Mouse (Mus musculus): Measurements from ENCODE around the gene Izumo4. TPM values are rescaled to one million over a fixed set of nuclear protein-coding genes. Genes with fewer than 3 reads are reported as not detected.

The Izumo4 gene
- polyA plus RNA-seq, 1 experiment from 2014 or later: 24.9 TPM

DNA sequence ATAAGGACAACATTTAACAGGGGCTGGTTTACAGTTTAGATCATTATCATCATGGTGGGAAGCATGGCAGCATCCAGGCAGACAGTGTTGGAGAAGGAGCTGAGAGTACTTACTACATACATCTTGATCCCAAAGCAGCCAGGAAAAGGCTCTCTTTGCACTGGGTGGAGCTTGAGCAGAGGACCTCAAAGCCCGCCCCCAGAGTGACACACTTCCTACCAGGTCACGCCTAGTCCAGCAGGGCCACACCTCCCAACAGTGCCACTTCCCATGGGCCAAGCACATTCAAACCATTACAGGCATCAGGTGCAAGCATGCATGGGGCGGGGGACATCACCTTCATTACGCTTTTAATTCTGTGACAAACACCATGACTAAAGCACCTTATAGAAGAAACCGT lies 42.3 kb downstream of the Izumo4 start:
- Histone ChIP-seq H3K36me3 (no peaks in the 10 kb centered on the region), H3K27ac (replicated peaks) (no peak overlapping the region), H3K9me3 (no peaks in the 10 kb centered on the region), H3K4me2 (replicated peaks) (no peak overlapping the region), H3K27me3 (0 out of 2 replicates have a peak, but pooled peaks cover 3% of the 10 kb centered on the region), H3K4me3 (no peak overlapping the region), H3K9ac (replicated peaks) (no peak overlapping the region), H3K4me1 (peaks cover 25% of the 10 kb centered on the region)
- 32% methylated on average over 5 of the region's 5 CpGs for WGBS
- no peak for ATAC-seq (ENCODE audit: low FRiP score, low read depth)

- no peak overlapping the region for H3K4me3 ChIP-seq
- H3K27me3 ChIP-seq: 0 out of 2 replicates have a peak, but pooled peaks cover 3% of the 10 kb centered on the region
- H3K27ac ChIP-seq (replicated peaks): no peak overlapping the region
- H3K9ac ChIP-seq (replicated peaks): no peak overlapping the region
- 24% methylated on average over 3 of the region's 3 CpGs for WGBS
- H3K9me3 ChIP-seq: no peaks in the 10 kb centered on the region
- H3K36me3 ChIP-seq: no peaks in the 10 kb centered on the region
- ATAC-seq (ENCODE audit: low FRiP score, low read depth): no peak
- peaks cover 10% of the 10 kb centered on the region for H3K4me1 ChIP-seq
- no peak overlapping the region for H3K4me2 ChIP-seq (replicated peaks)
Observed at GRCm38 (mm10) chr10:80747410-80747809, 45.4 kb downstream of the Izumo4 start.

- H3K9ac ChIP-seq (replicated peaks): no peak overlapping the region
- 17% methylated on average over 6 of the region's 6 CpGs for WGBS
- H3K36me3 ChIP-seq: no peaks in the 10 kb centered on the region
- 0 out of 2 replicates have a peak, but pooled peaks cover 3% of the 10 kb centered on the region for H3K27me3 ChIP-seq
- peaks cover 7% of the 10 kb centered on the region; the same call in 1 of the 2 replicates for H3K4me1 ChIP-seq
- H3K4me2 ChIP-seq (replicated peaks): no peak overlapping the region
- H3K9me3 ChIP-seq: no peaks in the 10 kb centered on the region
- H3K4me3 ChIP-seq: no peak overlapping the region
- no peak for ATAC-seq (ENCODE audit: low FRiP score, low read depth)
- H3K27ac ChIP-seq (replicated peaks): no peak overlapping the region
Observed at GRCm38 (mm10) chr10:80748609-80749008, 46.6 kb downstream of the Izumo4 start.

GRCm38 (mm10) chr10:80751188-80751832 lies 49.3 kb downstream of the Izumo4 start:
- H3K4me2 ChIP-seq (replicated peaks): peak overlapping the region; percentile 28
- no peaks in the 10 kb centered on the region for H3K36me3 ChIP-seq
- ATAC-seq (ENCODE audit: low FRiP score, low read depth): no peak
- 0 out of 2 replicates have a peak overlapping the region, but pooled peaks have one; percentile 4 for H3K9ac ChIP-seq (replicated peaks)
- 17% methylated on average over 16 of the region's 16 CpGs for WGBS
- no peak overlapping the region for H3K27ac ChIP-seq (replicated peaks)
- H3K4me3 ChIP-seq: no peak overlapping the region
- no peaks in the 10 kb centered on the region for H3K9me3 ChIP-seq
- 0 out of 2 replicates have a peak, but pooled peaks cover 3% of the 10 kb centered on the region for H3K27me3 ChIP-seq
- peaks cover 13% of the 10 kb centered on the region for H3K4me1 ChIP-seq

DNA sequence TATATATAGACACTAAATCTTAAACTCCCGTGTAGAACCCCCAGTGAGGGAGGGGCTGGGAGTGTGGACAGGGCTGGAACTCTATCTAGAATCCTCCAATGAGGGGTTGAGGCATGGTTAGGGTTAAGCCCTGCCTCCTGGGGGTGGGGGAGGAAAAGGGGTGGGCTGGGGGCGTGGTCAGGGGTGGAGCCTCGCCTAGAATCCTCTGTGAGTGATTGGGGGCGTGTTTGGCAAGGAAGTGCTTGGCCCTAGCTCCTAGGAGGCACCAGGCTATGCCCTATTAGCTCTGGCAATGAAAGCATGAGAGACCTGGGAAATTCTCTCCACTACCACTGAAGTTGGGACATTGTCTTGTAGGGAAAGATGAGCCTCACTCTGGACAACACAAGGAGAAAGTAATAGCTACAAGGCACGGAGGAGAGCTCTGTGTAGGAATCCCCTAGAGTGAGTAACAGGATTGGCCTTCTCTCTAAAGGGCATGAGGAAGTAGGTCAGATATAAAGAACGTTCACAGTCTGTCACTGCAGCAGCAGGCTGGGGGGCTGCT lies 50.2 kb downstream of the Izumo4 start:
- 0 out of 2 replicates have a peak overlapping the region, but pooled peaks have one; percentile 4 for H3K9ac ChIP-seq (replicated peaks)
- WGBS: 8% methylated on average over 6 of the region's 6 CpGs
- H3K36me3 ChIP-seq: no peaks in the 10 kb centered on the region
- H3K4me3 ChIP-seq: peak overlapping the region; percentile 2; the same call in 1 of the 2 replicates
- no peak overlapping the region; the same call in 1 of the 2 replicates for H3K27ac ChIP-seq (replicated peaks)
- H3K4me2 ChIP-seq (replicated peaks): peak overlapping the region; percentile 28
- H3K9me3 ChIP-seq: no peaks in the 10 kb centered on the region
- 0 out of 2 replicates have a peak, but pooled peaks cover 3% of the 10 kb centered on the region for H3K27me3 ChIP-seq
- peaks cover 21% of the 10 kb centered on the region for H3K4me1 ChIP-seq
- peak; percentile 38 for ATAC-seq (ENCODE audit: low FRiP score, low read depth)

DNA sequence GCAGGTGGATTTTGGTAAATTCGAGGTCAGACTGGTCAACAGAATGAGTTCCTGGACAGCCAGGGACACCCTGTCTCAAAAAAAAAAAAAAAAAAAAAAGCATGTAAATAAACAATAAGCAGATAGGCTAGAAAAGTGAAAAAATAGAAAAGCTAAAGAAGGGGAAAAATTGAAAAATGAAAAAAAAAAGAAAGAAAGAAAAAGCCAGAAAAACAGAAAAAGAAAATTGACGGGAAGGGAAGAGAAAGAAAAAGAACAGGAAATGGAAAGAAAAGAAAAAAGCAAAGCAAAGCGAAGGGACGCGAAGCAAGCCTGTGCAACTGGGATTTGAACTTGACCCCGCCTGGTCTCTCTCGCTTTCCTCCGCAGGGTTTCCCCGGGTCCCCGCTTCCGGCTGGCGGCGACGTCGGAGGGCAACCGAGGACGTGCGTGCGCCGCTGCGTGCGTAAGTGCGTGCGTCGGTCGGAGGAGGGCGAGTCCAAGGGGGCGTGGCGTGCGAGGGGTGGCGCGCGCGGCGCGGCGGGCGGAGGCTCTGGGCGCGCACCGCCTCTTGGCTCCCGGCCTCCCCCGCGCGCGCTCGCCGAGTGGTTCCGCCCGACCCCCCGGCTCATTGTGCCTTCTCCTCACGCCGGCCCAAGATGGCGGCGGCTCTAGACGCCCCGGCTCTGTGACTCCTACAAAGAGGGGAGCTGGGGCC lies 52.8 kb downstream of the Izumo4 start, which contains the start of gene Dot1l:
Gene Dot1l, plus strand, starts transcription at position 613 of the 697 bp plus-strand sequence.
- H3K4me1 ChIP-seq: peaks cover 34% of the 10 kb centered on the region

More for the DNA sequence above, 52.8 kb downstream of the Izumo4 start, which contains the start of gene Dot1l:
- Histone ChIP-seq H3K27ac (replicated peaks) (peak within 1 kb of the TSS; percentile 91), H3K9me3 (no peaks in the 10 kb centered on the region), H3K4me2 (replicated peaks) (peak within 1 kb of the TSS; percentile 96), H3K27me3 (no peaks in the 10 kb centered on the region), H3K9ac (replicated peaks) (peak within 1 kb of the TSS; percentile 98), H3K36me3 (no peaks in the 10 kb centered on the region), H3K4me3 (peak within 1 kb of the TSS; percentile 100)
- peak; percentile 88 for ATAC-seq (ENCODE audit: low FRiP score, low read depth)
- WGBS: 2% methylated on average over 48 of the region's 57 CpGs

Other genes with a start within 250 kb of the Izumo4 start
- 2.8 and 3.2 TPM in 2 replicates for gene Onecut3, start 207.3 kb upstream of the Izumo4 start, polyA plus RNA-seq (2016; fragmentation: Nextera tagmentation; extraction: Ambion mirVana)
- 0.78 and 0.97 TPM in 2 replicates for gene Atp8b3, start 163.1 kb upstream of the Izumo4 start, polyA plus RNA-seq (2016; fragmentation: Nextera tagmentation; extraction: Ambion mirVana)
- 36.5 and 37.3 TPM in 2 replicates for gene Rexo1, start 140.6 kb upstream of the Izumo4 start, polyA plus RNA-seq (2016; fragmentation: Nextera tagmentation; extraction: Ambion mirVana)
- gene Klf16, start 124.9 kb upstream of the Izumo4 start, polyA plus RNA-seq (2016; fragmentation: Nextera tagmentation; extraction: Ambion mirVana): 6.1 and 6.2 TPM in 2 replicates
- gene Abhd17a, start 111.8 kb upstream of the Izumo4 start, polyA plus RNA-seq (2016; fragmentation: Nextera tagmentation; extraction: Ambion mirVana): 104 and 105 TPM in 2 replicates
- gene Scamp4, start 99.3 kb upstream of the Izumo4 start, polyA plus RNA-seq (2016; fragmentation: Nextera tagmentation; extraction: Ambion mirVana): 63.1 and 68.4 TPM in 2 replicates
- gene Adat3, start 99.3 kb upstream of the Izumo4 start, polyA plus RNA-seq (2016; fragmentation: Nextera tagmentation; extraction: Ambion mirVana): 7.8 and 8.7 TPM in 2 replicates
- 6.0 and 7.5 TPM in 2 replicates for gene Gm49322, start 96.2 kb upstream of the Izumo4 start, polyA plus RNA-seq (2016; fragmentation: Nextera tagmentation; extraction: Ambion mirVana)
- gene Csnk1g2, start 79.3 kb upstream of the Izumo4 start, polyA plus RNA-seq (2016; fragmentation: Nextera tagmentation; extraction: Ambion mirVana): 180 and 194 TPM in 2 replicates
- gene Btbd2, start 45.1 kb upstream of the Izumo4 start, polyA plus RNA-seq (2016; fragmentation: Nextera tagmentation; extraction: Ambion mirVana): 82.7 and 95.3 TPM in 2 replicates
- 83.6 and 86.5 TPM in 2 replicates for gene Mknk2, start 24.1 kb upstream of the Izumo4 start, polyA plus RNA-seq (2016; fragmentation: Nextera tagmentation; extraction: Ambion mirVana)
- 60.4 and 67.0 TPM in 2 replicates for gene Mob3a, start 207 bp upstream of the Izumo4 start, polyA plus RNA-seq (2016; fragmentation: Nextera tagmentation; extraction: Ambion mirVana)
- 94.0 and 99.1 TPM in 2 replicates for gene Ap3d1, start 40.1 kb downstream of the Izumo4 start, polyA plus RNA-seq (2016; fragmentation: Nextera tagmentation; extraction: Ambion mirVana)
- gene Dot1l, start 53.0 kb downstream of the Izumo4 start, polyA plus RNA-seq (2016; fragmentation: Nextera tagmentation; extraction: Ambion mirVana): 26.9 and 30.8 TPM in 2 replicates
- 68.5 and 70.8 TPM in 2 replicates for gene Sf3a2, start 96.0 kb downstream of the Izumo4 start, polyA plus RNA-seq (2016; fragmentation: Nextera tagmentation; extraction: Ambion mirVana)
- gene Plekhj1, start 96.4 kb downstream of the Izumo4 start, polyA plus RNA-seq (2016; fragmentation: Nextera tagmentation; extraction: Ambion mirVana): 137 and 148 TPM in 2 replicates
- 0.10 TPM in 1 of 2 replicates, not detected in the other for gene Amh, start 103.1 kb downstream of the Izumo4 start, polyA plus RNA-seq (2016; fragmentation: Nextera tagmentation; extraction: Ambion mirVana)
- 0.38 and 0.50 TPM in 2 replicates for gene Jsrp1, start 111.3 kb downstream of the Izumo4 start, polyA plus RNA-seq (2016; fragmentation: Nextera tagmentation; extraction: Ambion mirVana)
- gene Oaz1, start 124.5 kb downstream of the Izumo4 start, polyA plus RNA-seq (2016; fragmentation: Nextera tagmentation; extraction: Ambion mirVana): 1,390 and 1,564 TPM in 2 replicates
- 0.77 and 1.0 TPM in 2 replicates for gene Lingo3, start 141.9 kb downstream of the Izumo4 start, polyA plus RNA-seq (2016; fragmentation: Nextera tagmentation; extraction: Ambion mirVana)
- gene Lsm7, start 153.0 kb downstream of the Izumo4 start, polyA plus RNA-seq (2016; fragmentation: Nextera tagmentation; extraction: Ambion mirVana): 250 and 263 TPM in 2 replicates
- gene Sppl2b, start 153.1 kb downstream of the Izumo4 start, polyA plus RNA-seq (2016; fragmentation: Nextera tagmentation; extraction: Ambion mirVana): 44.6 and 47.1 TPM in 2 replicates
- 0.08 and 0.14 TPM in 2 replicates for gene Tmprss9, start 169.7 kb downstream of the Izumo4 start, polyA plus RNA-seq (2016; fragmentation: Nextera tagmentation; extraction: Ambion mirVana)
- 305 and 308 TPM in 2 replicates for gene Timm13, start 198.8 kb downstream of the Izumo4 start, polyA plus RNA-seq (2016; fragmentation: Nextera tagmentation; extraction: Ambion mirVana)
- 61.7 and 62.0 TPM in 2 replicates for gene Lmnb2, start 216.1 kb downstream of the Izumo4 start, polyA plus RNA-seq (2016; fragmentation: Nextera tagmentation; extraction: Ambion mirVana)
- gene Gadd45b, start 227.9 kb downstream of the Izumo4 start, polyA plus RNA-seq (2016; fragmentation: Nextera tagmentation; extraction: Ambion mirVana): 8.7 and 11.8 TPM in 2 replicates